Mouse (Mus musculus): ENCODE measurements around the gene Dync1i1. TPM values are rescaled to one million over a fixed set of nuclear protein-coding genes. Genes with fewer than 3 reads are reported as not detected.

The Dync1i1 gene
- polyA plus RNA-seq, 1 experiment = 3.9 TPM

DNA sequence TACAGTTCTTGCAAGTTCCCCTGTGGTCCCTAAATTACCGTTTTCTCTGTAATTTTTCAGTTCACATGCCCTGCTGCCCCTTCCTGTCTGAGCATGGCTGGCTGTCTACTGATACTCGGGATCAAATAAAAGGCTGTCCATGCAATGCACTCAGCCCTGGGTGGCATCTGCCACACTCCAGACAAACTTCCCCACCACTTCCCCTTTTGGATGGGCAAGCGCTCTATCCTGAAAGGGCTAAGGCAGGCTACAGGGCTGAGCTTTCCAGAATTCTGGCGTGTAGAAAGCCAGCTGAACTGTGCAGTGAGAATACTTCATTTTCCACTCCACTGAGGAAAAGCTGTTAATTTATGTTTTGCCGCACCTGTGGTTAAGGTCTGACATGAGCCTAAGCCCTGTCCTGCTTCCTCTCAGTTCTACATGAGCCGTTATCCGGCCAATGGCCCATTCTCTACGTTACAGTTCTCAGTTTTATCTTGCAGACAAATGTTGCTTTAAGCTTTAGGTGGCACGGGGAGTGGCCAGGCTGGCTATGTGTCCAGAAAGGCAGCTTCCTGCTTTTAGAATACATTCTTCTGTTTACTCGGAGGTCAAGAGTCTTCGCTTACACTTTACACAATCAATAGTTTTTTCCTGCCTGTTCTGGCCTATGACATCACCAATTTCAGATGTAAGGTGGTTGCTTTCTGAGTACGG is 321.4 kb downstream of the Dync1i1 start:
- no peak overlapping the region for H3K4me2 ChIP-seq (ENCODE audit: low read depth)
- no peak overlapping the region for H3K4me3 ChIP-seq
- TF ChIP-seq REST (IDR thresholded peaks at IDR 0.05; ENCODE audit: insufficient read depth, insufficient read length) = no peak
- TF ChIP-seq E2F4 (IDR thresholded peaks at IDR 0.05; ENCODE audit: insufficient read depth) = no peak
- no peak for TF ChIP-seq POLR2A (IDR thresholded peaks at IDR 0.05; ENCODE audit: insufficient read length, low read depth)
- no peak for TF ChIP-seq SRF (IDR thresholded peaks at IDR 0.05; ENCODE audit: control insufficient read depth, insufficient read length, low read depth)
- no peak for TF ChIP-seq TCF12 (IDR thresholded peaks at IDR 0.05; ENCODE audit: insufficient read depth, poor library complexity, severe bottlenecking)
- no peak for TF ChIP-seq MYOG (IDR thresholded peaks at IDR 0.05; ENCODE audit: control insufficient read depth in 1 of 3, insufficient read depth in 1 of 3, insufficient read length in 2 of 3, low read depth in 2 of 3)
- no peak for TF ChIP-seq TCF3 (IDR thresholded peaks at IDR 0.05; ENCODE audit: insufficient read length, low read depth)
- TF ChIP-seq POLR2AphosphoS2 (IDR thresholded peaks at IDR 0.05; ENCODE audit: insufficient read length, low read depth) = no peak
- TF ChIP-seq MAX (IDR thresholded peaks at IDR 0.05; ENCODE audit: low read depth) = no peak
- no peak overlapping the region for H3ac ChIP-seq (ENCODE audit: control insufficient read depth, insufficient read length)
- no peaks in the 10 kb centered on the region for H3K79me2 ChIP-seq (ENCODE audit: control insufficient read depth, insufficient read depth)
- H3K27me3 ChIP-seq (ENCODE audit: control insufficient read depth, insufficient read depth, insufficient read length) = peaks cover 5% of the 10 kb centered on the region
- H3K36me3 ChIP-seq (ENCODE audit: control insufficient read depth, insufficient read depth) = no peaks in the 10 kb centered on the region

DNA sequence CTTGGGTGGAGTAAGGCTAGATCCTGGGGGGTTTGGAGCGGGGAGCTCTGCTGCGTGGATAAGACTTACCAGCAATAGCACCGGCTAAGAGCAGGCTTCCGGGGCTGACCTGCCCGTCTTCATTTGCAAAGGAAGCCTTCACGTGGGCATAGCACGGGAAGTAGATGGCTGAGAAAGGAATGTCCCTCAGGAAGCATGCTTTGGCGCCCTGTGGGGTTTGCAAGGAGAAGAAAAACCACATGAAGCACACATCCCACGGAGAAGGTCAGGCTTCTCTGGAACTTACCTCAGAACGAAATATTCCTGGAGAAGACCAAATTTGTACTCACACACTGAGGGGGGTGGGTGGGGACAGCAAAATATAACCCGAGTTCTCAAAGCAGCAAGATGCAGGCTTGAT is 327.3 kb downstream of the Dync1i1 start:
- Histone ChIP-seq H3K79me2 (ENCODE audit: control insufficient read depth, insufficient read depth) (no peaks in the 10 kb centered on the region), H3ac (ENCODE audit: control insufficient read depth, insufficient read length) (no peak overlapping the region), H3K27me3 (ENCODE audit: control insufficient read depth, insufficient read depth, insufficient read length) (no peaks in the 10 kb centered on the region), H3K4me3 (no peak overlapping the region), H3K4me2 (ENCODE audit: low read depth) (no peak overlapping the region), H3K36me3 (ENCODE audit: control insufficient read depth, insufficient read depth) (no peaks in the 10 kb centered on the region)
- no peak for TF ChIP-seq SRF (IDR thresholded peaks at IDR 0.05; ENCODE audit: control insufficient read depth, insufficient read length, low read depth)
- TF ChIP-seq USF1 (IDR thresholded peaks at IDR 0.05; ENCODE audit: low read depth) = no peak
- TF ChIP-seq TCF12 (IDR thresholded peaks at IDR 0.05; ENCODE audit: insufficient read depth, poor library complexity, severe bottlenecking) = no peak
- no peak for TF ChIP-seq POLR2AphosphoS2 (IDR thresholded peaks at IDR 0.05; ENCODE audit: insufficient read length, low read depth)
- no peak for TF ChIP-seq MYOG (IDR thresholded peaks at IDR 0.05; ENCODE audit: control insufficient read depth in 1 of 3, insufficient read depth in 1 of 3, insufficient read length in 2 of 3, low read depth in 2 of 3)
- TF ChIP-seq POLR2A (IDR thresholded peaks at IDR 0.05; ENCODE audit: insufficient read length, low read depth) = no peak
- TF ChIP-seq TCF3 (IDR thresholded peaks at IDR 0.05; ENCODE audit: insufficient read length, low read depth) = no peak
- no peak for TF ChIP-seq MYOD1 (IDR thresholded peaks at IDR 0.05; ENCODE audit: control insufficient read depth in 1 of 3, insufficient read length in 2 of 3, low read depth in 2 of 3)
- no peak for TF ChIP-seq MAX (IDR thresholded peaks at IDR 0.05; ENCODE audit: low read depth)
- TF ChIP-seq CEBPB (IDR thresholded peaks at IDR 0.05; ENCODE audit: insufficient read depth, poor library complexity, severe bottlenecking) = no peak
- TF ChIP-seq E2F4 (IDR thresholded peaks at IDR 0.05; ENCODE audit: insufficient read depth) = no peak
- no peak for TF ChIP-seq REST (IDR thresholded peaks at IDR 0.05; ENCODE audit: insufficient read depth, insufficient read length)

GRCm38 (mm10) chr6:6053946-6054345 is 328.5 kb downstream of the Dync1i1 start:
- no peaks in the 10 kb centered on the region for H3K79me2 ChIP-seq (ENCODE audit: control insufficient read depth, insufficient read depth)
- TF ChIP-seq MYOD1 (IDR thresholded peaks at IDR 0.05; ENCODE audit: control insufficient read depth in 1 of 3, insufficient read length in 2 of 3, low read depth in 2 of 3) = no peak
- TF ChIP-seq POLR2AphosphoS2 (IDR thresholded peaks at IDR 0.05; ENCODE audit: insufficient read length, low read depth) = no peak
- TF ChIP-seq POLR2A (IDR thresholded peaks at IDR 0.05; ENCODE audit: insufficient read length, low read depth) = no peak
- TF ChIP-seq MAX (IDR thresholded peaks at IDR 0.05; ENCODE audit: low read depth) = no peak
- no peak for TF ChIP-seq TCF3 (IDR thresholded peaks at IDR 0.05; ENCODE audit: insufficient read length, low read depth)
- no peak for TF ChIP-seq CEBPB (IDR thresholded peaks at IDR 0.05; ENCODE audit: insufficient read depth, poor library complexity, severe bottlenecking)
- TF ChIP-seq MYOG (IDR thresholded peaks at IDR 0.05; ENCODE audit: control insufficient read depth in 1 of 3, insufficient read depth in 1 of 3, insufficient read length in 2 of 3, low read depth in 2 of 3) = no peak
- TF ChIP-seq REST (IDR thresholded peaks at IDR 0.05; ENCODE audit: insufficient read depth, insufficient read length) = no peak
- no peak overlapping the region for H3ac ChIP-seq (ENCODE audit: control insufficient read depth, insufficient read length)
- H3K4me2 ChIP-seq (ENCODE audit: low read depth) = no peak overlapping the region
- no peak overlapping the region for H3K4me3 ChIP-seq
- no peaks in the 10 kb centered on the region for H3K36me3 ChIP-seq (ENCODE audit: control insufficient read depth, insufficient read depth)
- H3K27me3 ChIP-seq (ENCODE audit: control insufficient read depth, insufficient read depth, insufficient read length) = no peaks in the 10 kb centered on the region

GRCm38 (mm10) chr6:6058548-6058947 is 333.1 kb downstream of the Dync1i1 start:
- Histone ChIP-seq H3K79me2 (ENCODE audit: control insufficient read depth, insufficient read depth) (no peaks in the 10 kb centered on the region), H3K4me2 (ENCODE audit: low read depth) (no peak overlapping the region), H3K27me3 (ENCODE audit: control insufficient read depth, insufficient read depth, insufficient read length) (no peaks in the 10 kb centered on the region), H3ac (ENCODE audit: control insufficient read depth, insufficient read length) (no peak overlapping the region), H3K4me3 (no peak overlapping the region), H3K36me3 (ENCODE audit: control insufficient read depth, insufficient read depth) (no peaks in the 10 kb centered on the region)
- TF ChIP-seq USF1 (IDR thresholded peaks at IDR 0.05; ENCODE audit: low read depth) (no peak), E2F4 (IDR thresholded peaks at IDR 0.05; ENCODE audit: insufficient read depth) (no peak), CEBPB (IDR thresholded peaks at IDR 0.05; ENCODE audit: insufficient read depth, poor library complexity, severe bottlenecking) (no peak), MYOD1 (IDR thresholded peaks at IDR 0.05; ENCODE audit: control insufficient read depth in 1 of 3, insufficient read length in 2 of 3, low read depth in 2 of 3) (no peak), MAX (IDR thresholded peaks at IDR 0.05; ENCODE audit: low read depth) (no peak), TCF3 (IDR thresholded peaks at IDR 0.05; ENCODE audit: insufficient read length, low read depth) (no peak), TCF12 (IDR thresholded peaks at IDR 0.05; ENCODE audit: insufficient read depth, poor library complexity, severe bottlenecking) (no peak), POLR2AphosphoS2 (IDR thresholded peaks at IDR 0.05; ENCODE audit: insufficient read length, low read depth) (no peak)

DNA sequence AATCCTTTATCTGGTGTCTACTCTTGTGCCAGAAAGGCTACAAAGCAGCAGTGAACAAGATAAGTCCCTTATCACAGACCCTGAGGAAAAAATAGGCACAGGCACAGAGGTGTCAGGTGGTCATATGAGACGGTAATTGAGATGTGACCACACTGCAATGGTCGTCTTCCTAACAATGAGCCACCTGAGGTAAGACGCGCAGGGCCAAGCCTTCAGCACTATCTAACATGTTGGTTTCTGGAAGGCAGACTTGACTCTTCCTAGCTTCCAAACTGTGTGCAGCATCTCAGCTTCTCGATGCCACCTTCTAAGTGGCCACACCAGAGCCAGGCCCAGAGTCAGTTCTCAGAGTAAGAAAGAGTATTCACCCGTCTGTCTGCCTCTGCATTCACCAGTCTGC is 341.8 kb downstream of the Dync1i1 start:
- H3K4me3 ChIP-seq = no peak overlapping the region
- no peaks in the 10 kb centered on the region for H3K79me2 ChIP-seq (ENCODE audit: control insufficient read depth, insufficient read depth)
- no peaks in the 10 kb centered on the region for H3K27me3 ChIP-seq (ENCODE audit: control insufficient read depth, insufficient read depth, insufficient read length)

More for the DNA sequence above, 341.8 kb downstream of the Dync1i1 start:
- Histone ChIP-seq H3ac (ENCODE audit: control insufficient read depth, insufficient read length) (no peak overlapping the region), H3K4me2 (ENCODE audit: low read depth) (no peak overlapping the region), H3K36me3 (ENCODE audit: control insufficient read depth, insufficient read depth) (no peaks in the 10 kb centered on the region)
- TF ChIP-seq TCF3 (IDR thresholded peaks at IDR 0.05; ENCODE audit: insufficient read length, low read depth) (no peak), TCF12 (IDR thresholded peaks at IDR 0.05; ENCODE audit: insufficient read depth, poor library complexity, severe bottlenecking) (no peak)
